Mouse (Mus musculus) CH12.LX (cell line): Measurements from ENCODE around the gene Tmem59l.

ENCODE experiments used
- CTCF ChIP-seq, 2 experiments: IDR thresholded peaks in 1 of 2; conservative IDR thresholded peaks in 1 of 2; 2 replicates each; pipeline ENCODE4 v1.5.1; 2011 to 2012; ENCODE audit warnings: low read depth in 2 of 2, low read length in 2 of 2, improper control_type of control experiment in 1 of 2, inconsistent platforms in 1 of 2, mild to moderate bottlenecking in 1 of 2, moderate library complexity in 1 of 2
- EP300 ChIP-seq: IDR thresholded peaks from 2 replicates; pipeline ENCODE4 v1.6.1; 2011; ENCODE audit warnings: low read length, improper control_type of control experiment
- GABPA ChIP-seq: IDR thresholded peaks from 2 replicates; pipeline ENCODE4 v1.6.1; 2012; ENCODE audit warnings: low read depth, low read length, improper control_type of control experiment, inconsistent platforms; ENCODE audit not compliant: insufficient replicate concordance
- IRF4 ChIP-seq: IDR thresholded peaks from 2 replicates; pipeline ENCODE4 v1.6.1; 2014; ENCODE audit warnings: low read depth, mild to moderate bottlenecking, inconsistent platforms, low read length, improper control_type of control experiment
- JUND ChIP-seq: conservative IDR thresholded peaks from 2 replicates; pipeline ENCODE4 v1.6.1; 2011; ENCODE audit warnings: low read depth, low read length, improper control_type of control experiment
- KAT2A ChIP-seq: IDR thresholded peaks from 2 replicates; pipeline ENCODE4 v1.6.1; 2012; ENCODE audit warnings: low read length, improper control_type of control experiment, inconsistent platforms; ENCODE audit not compliant: insufficient replicate concordance
- MEF2A ChIP-seq: IDR thresholded peaks from 2 replicates; pipeline ENCODE4 v1.6.1; 2014; ENCODE audit warnings: low read depth, mild to moderate bottlenecking, inconsistent platforms, low read length, improper control_type of control experiment, borderline replicate concordance
- MYC ChIP-seq: IDR thresholded peaks from 2 replicates; pipeline ENCODE4 v1.6.1; 2011; ENCODE audit warnings: low read depth, mild to moderate bottlenecking, improper control_type of control experiment, low read length
- POLR2A ChIP-seq: IDR thresholded peaks from 2 replicates; pipeline ENCODE4 v1.6.1; 2011; ENCODE audit warnings: low read depth, mild to moderate bottlenecking, improper control_type of control experiment, low read length
- RCOR1 ChIP-seq: conservative IDR thresholded peaks from 2 replicates; pipeline ENCODE4 v1.6.1; 2012; ENCODE audit warnings: low read depth, mild to moderate bottlenecking, inconsistent platforms, low read length, improper control_type of control experiment
- ZNF384 ChIP-seq: IDR thresholded peaks from 2 replicates; pipeline ENCODE4 v1.6.1; 2012; ENCODE audit warnings: low read depth, low read length, improper control_type of control experiment, inconsistent platforms

- TF ChIP-seq POLR2A = no peak
- peak in 1 of 2 experiments; percentile 17; a peak in 1 of 4 replicates for TF ChIP-seq CTCF (conservative IDR thresholded peaks at IDR 0.05 in 1 of 2, IDR thresholded peaks at IDR 0.05 in 1 of 2; ENCODE audit: low read depth in 2 of 2, low read length in 2 of 2)
- no peak for TF ChIP-seq KAT2A
- no peak for TF ChIP-seq IRF4
- no peak for TF ChIP-seq MYC
- no peak for TF ChIP-seq RCOR1
- TF ChIP-seq JUND = no peak
- no peak for TF ChIP-seq MEF2A
- TF ChIP-seq GABPA = no peak
- no peak for TF ChIP-seq EP300
- TF ChIP-seq ZNF384 = no peak
Measured at GRCm38 (mm10) chr8:70447639-70448420, 39.3 kb downstream of the Tmem59l start.
